Mouse (Mus musculus): Measurements from ENCODE around the gene Mrpl37.
"Not testable (repeated sequence)": the region's sequence is repeated elsewhere in the genome, so short reads cannot be mapped to it uniquely, and the experiment has no call there.

The Mrpl37 gene

DNA sequence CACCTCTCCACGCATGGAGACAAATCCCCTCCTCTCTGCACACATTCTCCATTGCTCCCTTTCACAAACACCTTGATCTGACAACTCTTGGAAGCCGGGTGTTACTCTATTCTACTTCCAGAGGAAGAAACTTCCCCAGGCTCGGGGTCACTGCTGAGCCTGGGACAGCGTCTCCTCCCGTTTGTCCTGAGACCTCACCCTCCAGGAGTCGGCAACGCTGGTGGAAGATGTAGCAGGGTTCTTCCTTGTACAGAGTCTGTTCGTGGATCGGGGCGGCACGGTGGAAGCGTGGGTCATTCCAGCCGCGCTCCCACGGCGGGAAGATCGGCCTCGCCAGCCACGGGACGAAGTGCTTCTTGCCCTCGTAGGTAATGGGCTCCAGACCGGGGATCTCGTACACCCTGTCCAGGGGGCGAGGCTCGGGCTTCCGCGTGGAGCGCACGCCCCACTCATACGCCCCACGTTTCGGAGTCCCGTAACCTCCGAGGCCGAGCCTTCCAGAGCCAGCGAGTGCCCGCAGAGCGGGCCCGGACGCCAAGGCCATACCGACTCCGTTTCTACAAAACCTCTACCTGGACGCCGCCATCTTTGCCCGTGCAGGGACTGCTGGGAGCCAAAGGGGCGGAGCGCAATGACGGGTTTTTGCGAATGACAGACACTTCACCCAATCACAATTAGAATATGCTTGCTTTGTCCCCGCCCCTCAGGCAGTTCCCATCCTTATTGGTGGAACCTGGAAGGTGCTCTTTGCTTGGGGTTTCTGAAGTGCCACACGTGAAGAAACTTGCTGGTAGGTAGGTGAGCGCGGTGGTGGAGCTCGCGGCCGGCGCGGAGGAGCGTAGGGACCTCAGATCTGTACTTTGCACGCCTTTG lies at the start of gene Mrpl37, which contains the start of gene Cyb5rl:
Mrpl37 (minus strand) TSS at position 617 of the 873 bp plus-strand sequence.
Cyb5rl (plus strand) TSS at position 737 of the 873 bp plus-strand sequence.
- peak; percentile 94 to 98 for DNase-seq

DNA sequence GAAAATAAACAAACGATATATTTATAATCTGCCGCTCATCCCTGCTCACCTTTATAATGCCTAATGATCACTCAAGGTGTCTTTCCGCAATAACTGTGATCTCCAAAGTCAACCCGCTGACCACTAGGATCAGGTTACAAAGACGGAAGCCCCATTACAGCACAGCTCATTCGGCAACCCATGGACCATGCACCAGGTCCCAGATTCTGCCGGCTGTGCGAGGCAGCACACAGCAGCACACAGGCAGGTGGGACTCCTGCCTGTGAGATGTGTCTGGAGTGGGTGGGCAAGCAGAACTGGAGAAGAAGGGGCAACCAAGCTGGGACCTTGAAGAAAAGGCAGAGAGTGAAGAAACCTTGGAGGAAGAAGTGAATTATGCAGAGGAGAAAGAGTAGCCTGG lies 47.6 kb upstream of the Mrpl37 start:
- DNase-seq: no peak

DNA sequence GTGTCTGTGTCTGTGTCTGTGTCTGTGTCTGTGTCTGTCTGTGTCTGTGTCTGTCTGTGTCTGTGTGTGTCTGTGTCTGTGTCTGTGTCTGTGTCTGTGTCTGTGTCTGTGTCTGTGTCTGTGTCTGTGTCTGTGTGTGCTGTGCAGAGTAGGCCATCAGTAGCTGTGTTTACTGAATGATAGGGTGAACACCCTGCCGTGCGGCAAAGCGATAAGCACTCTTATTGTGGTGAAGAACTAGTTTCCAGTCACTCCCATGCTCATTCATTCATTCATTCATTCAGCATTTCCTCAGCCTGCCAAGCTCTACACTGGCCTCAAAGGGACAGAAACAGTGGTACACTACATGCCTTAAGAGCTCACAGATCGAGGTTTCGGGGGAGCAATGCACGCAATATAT lies 42.5 kb upstream of the Mrpl37 start:
- DNase-seq: not testable (repeated sequence)

DNA sequence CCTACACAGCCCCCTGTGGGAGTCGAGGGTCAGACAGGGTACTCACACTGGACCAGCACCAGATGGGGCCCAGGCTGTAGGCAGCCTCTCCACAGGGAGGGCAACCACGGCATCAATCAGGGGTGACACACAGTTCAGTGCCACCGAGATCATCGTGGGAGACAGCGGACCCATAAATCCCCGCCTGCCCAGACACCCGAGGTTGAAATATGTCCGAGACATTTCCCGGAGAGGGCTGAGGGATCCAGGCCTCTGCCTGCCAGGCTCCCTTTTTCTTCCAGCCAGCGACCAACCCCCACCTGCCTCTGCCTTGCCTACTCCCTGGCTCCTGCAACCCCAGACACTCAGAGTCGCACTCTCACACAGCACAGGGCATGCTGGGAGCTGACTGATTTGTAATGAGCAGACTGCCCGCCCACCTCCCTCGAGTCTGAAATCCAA lies 41.6 kb upstream of the Mrpl37 start:
- no peak for DNase-seq

DNA sequence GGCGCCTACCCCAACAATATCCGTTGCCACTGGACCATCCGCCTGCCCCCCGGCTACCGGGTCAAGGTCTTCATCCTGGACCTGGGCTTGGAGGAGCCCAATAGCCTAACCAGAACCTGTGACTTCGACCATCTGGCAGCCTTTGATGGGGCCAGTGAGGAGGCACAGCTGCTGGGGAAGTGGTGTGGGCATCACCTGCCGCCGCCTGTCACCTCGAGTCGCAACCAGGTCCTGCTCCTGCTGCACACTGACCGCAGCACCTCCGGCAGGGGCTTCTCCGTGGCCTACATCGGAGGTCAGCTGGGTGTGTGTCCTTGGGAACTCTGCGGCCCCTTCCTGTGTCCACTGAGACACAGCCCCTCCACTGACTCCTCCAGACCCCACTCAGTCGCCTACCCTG lies 40.1 kb upstream of the Mrpl37 start:
- DNase-seq: no peak

DNA sequence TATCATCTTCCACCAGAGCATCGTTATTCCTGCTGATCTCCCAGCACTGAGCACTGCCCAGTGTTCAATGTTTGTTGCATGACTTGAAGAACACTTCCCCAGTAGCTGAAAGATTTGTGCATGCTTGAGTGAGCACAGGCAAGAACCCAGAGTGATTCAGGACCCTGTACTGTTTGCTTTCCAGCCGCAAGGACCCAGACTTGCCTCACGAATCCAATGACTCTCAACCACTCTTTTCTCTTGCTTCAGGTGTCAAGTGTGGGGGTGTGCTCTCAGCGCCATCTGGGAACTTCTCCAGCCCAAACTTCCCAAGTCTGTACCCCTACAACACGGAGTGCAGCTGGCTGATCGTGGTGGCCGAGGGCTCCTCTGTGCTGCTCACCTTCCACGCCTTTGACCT lies 35.6 kb upstream of the Mrpl37 start:
- DNase-seq: no peak

DNA sequence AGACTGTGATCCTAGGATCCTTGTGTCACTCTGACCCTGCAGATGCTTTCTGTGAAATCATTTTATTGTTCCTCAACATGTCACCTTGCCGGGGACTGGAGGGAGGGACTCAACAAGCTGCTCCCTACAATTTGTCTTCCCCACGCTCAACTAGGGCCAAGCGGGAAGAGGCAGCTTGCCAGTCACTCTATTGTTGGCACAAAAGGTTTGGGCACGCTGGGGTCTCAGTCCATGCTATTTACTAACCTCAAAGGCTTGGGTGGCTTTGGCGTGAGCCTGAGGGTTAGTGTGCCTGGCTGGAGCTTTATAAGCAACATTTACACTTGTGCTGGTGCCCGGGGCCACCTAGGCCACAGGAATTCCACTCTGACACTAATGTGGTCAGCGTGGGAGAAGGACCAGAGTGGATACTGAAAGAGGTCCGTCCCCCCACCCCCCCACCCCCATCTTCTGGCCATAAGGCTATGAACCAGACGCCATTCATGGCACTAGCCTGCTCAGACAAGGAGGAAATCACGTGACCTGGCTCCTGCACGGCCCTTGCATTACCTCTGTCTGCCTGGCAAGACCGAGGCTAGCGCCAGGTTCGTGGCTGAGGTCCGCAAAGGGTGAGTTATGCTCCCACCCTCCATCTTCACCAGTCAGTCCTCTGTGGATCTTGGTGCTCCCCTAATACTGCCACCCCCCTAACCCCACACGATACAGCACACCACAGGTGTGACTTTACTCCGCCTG lies 32.3 kb upstream of the Mrpl37 start:
- no peak for DNase-seq

DNA sequence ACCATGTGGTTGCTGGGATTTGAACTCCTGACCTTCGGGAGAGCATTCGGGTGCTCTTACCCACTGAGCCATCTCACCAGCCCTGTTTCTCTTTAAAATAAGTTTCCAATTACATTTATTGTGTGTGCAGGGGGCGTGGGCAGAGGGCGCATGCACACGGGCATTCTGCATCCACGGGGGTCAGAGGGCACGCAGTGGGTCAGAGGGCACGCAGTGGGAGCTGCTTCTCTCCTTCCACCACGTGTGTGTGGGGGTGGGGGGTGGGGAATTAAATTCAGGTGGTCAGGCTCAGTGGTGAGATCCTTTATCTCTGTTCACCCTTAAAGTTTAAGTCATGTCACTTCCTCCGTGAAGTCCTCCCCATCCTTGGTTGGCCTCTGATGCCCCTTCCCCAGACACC lies 31.7 kb upstream of the Mrpl37 start:
- DNase-seq: no peak

DNA sequence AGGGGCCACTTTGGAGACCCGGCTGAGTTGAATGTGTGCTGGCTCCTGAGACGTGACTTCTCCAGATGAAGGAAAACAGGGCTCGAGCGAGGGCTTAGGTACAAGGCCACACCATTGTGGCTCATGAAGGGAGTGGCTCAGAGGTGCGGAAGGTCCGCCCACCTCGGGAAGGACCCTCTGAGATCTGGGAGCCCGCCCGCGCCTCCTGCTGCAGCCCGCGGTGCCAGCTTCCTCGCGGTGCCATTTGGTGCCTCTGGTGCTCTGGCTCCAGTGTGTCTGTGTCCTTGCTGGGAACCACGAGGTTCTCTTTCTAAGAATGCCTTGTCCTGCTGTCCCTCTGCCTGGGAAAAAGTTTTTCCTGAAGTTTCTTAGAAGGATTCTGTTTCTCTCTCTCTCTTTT lies 31.2 kb upstream of the Mrpl37 start:
- no peak for DNase-seq

DNA sequence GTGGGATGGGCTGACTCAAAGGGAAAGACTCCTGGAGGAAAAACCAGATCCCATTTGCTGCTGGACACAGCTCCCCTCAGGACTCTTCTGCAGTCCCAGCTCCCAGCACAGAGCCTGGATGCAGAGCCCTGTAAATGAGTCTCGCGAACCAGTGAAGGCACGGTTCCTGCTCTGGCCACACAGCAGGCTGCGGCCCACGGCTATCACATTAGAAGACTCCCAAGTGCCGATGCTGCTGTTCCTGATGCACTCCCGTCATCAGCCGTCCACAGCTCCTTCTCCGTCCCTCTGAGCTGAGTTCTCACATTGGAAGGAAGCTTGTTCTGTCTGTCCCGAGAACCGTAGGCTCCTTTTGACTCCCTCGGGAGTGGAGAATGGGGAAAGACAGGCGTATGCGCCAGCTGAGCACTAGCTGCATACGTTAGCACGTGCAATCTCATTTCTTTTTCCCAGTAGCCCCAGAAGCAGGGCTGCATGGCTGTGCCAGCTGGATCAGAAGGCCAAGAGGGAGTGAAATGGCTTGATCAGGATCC lies 30.2 kb upstream of the Mrpl37 start, which contains the start of gene Cdcp2:
Cdcp2 (plus strand) TSS at position 51 of the 533 bp plus-strand sequence.
- DNase-seq: no peak

DNA sequence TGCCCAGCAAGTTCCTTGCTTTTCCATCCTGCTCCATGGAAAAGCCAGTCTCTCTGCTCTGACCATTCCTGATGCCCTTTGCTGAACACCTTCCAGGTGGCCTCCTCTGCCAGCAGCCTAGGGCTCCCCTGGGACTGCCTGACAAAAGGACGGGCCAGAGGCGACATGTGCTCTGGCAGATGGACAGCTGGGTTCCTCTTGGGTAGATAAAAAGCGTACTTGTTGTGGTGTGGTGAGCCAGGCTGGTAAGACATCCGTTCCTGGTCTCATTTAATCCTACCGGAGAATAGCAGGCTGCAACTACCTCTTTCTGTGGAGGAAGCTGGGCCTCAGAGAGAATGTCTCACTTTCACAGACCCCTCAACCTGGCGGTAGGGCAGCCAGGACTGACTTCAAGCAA lies 29.4 kb upstream of the Mrpl37 start:
- DNase-seq: peak in 1 of 2 experiments; percentile 25

DNA sequence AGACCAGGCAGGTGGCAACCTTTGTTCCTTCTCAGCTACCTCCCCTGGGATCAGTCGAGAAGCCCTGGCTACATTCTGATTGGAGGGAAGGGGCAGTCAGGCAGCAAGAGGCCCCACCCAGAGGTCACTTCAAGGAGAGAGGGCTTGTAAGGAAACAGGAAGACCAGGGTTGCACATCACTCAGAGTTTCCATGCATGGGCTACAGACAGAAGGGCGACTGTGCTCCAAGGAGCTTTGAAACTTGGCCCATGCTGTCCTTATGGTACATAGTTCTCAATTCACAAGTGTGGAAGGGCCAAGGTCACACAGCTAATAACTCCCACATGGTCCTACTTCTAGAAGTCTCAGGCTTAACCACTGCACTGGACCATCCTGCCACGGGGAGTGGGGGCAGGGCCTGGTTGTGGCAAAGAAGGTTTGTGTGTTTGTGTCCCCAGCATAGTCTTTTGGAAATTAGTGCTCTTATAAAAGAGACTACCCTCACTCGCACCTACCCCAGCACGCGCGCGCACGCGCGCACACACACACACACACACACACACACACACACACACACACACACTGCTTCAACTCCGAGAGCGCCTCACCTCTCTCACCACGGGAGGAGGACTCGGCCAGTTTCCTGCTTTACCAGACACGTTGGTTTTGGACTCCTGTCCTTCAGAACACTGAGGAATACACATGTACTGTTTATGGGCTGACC lies 28.0 kb upstream of the Mrpl37 start:
- DNase-seq: no peak

DNA sequence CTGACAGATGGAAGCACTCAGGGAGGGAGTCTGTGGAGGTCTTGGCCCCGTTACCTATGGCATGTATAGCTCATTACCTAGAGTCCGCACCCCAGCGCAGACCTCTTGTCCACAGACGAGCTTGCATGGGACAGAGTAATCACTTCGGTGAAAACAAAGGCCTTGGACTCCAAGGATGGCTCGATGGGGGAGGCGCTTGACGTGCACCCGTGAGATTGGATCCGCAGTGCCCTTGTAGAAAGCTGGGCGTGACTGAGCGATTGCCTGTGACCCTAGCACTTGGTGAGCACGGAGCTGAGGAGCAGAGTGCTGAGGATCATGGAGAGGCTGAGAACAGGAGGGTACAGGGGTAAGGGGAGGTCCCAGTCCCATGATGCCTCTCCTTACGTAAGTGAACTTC lies 25.0 kb upstream of the Mrpl37 start:
- no peak for DNase-seq

DNA sequence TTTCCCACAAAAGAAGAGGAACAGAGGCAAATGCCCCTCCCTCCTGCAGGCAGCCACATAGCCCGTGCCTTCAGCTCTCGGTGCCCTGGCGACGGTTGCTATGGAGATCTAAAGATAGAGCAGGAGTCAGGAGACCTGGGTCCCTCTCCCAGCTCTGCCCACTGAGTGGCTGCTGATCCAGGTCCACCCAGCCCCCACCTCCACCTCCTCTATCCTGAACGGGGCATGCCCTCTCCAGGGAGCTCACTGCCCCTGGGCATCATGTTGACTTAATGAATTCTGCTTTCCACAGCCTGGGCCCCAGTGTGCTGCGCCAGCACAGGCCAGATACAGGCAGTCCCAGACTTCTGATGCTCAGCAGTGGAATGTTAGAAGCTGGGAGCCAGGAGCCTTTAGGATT lies 18.2 kb upstream of the Mrpl37 start:
- no peak for DNase-seq

DNA sequence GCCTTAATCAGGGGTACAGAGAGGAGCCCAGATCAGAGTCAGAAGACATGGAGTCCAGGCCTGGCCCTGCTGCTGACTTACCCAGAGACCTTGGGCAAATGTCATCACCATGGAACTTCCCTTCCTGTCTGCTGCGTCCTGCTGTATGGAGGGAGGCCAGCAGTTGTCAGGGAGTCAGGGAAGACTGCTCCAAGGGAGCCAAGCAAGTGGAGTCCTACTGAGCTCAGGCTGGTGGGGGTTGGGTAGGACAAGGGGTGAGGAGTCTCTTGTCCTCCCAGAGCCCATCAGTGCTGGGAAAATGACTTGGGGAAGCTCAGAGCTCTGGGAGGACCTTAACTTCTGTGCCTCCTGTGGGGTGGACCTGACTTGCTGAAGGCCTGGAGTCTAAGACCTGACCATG lies 17.7 kb upstream of the Mrpl37 start:
- no peak for DNase-seq

DNA sequence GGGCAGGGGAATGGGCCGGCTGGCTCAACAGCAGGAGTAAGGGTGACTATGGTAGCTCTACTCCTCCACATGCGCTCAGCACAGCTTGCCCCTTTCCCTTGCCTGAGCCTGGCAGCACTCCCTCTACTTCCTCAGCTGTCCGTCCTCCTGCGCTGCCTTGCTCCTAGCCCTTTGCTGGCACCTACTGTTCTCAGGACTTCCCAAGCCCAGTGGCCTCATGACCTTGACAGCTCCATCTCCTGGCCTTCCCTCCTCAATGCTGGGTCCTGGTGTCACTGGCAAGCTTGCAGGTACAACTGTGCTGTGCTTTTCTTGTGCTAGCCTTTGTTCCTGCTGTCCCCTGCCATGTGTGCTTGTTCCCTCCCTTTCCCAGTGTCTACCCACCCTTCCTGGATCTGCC lies 16.5 kb upstream of the Mrpl37 start:
- DNase-seq: no peak

DNA sequence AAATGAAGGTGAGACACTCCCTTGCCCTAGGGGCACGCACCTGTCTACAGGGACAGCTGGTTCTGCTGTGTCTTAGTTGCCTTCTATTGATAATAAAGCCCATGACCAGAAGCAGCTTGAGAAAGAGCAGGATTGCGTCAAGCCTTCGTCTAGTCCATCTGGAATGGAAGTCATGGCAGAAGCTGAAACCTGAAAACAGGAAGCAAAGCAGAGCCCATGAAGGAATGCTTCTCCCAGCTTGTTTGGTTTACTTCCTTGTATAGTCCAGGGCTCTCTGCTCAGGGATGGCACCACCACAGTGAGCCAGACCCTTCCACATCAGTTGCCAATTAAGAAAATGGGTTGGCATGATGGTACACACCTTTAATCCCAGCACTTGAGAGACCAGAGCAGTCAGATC lies 15.5 kb upstream of the Mrpl37 start:
- DNase-seq: no peak

DNA sequence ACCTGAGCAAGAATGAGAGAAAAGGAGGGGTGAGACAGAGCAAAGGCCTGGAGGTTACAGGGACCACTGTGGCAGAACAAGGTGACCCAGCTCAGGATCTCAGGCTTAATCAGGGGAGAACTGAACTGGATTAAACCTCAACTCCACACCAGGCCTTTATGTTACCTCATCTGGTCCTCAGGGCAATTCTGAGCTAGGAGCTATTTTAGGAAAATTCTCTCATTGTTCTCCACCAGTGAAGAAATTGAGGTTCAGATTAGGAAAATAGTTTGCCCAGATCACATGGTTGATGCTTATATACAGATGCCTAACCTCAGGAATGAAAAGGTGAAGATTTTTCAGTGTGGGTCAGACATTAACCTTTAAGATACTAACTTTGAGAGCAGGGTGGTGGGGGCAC lies 13.0 kb upstream of the Mrpl37 start:
- DNase-seq: no peak

DNA sequence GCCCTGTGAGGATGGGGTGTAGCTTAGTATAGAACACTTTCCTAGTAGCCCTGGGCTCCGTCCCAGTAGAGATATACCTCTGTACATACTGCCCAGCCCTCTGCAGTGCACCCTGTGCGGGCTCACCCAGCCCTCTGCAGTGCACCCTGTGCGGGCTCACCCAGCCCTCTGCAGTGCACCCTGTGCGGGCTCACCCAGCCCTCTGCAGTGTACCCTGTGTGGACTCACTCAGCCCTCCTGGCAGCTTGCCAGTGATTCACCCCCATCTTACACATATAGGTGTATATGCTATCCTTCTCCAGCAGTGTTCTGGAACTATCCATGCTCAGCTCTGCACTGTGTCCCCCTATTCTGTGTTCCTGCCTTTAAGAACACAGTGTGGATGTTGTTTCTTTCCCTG lies 12.2 kb upstream of the Mrpl37 start:
- DNase-seq: no peak

DNA sequence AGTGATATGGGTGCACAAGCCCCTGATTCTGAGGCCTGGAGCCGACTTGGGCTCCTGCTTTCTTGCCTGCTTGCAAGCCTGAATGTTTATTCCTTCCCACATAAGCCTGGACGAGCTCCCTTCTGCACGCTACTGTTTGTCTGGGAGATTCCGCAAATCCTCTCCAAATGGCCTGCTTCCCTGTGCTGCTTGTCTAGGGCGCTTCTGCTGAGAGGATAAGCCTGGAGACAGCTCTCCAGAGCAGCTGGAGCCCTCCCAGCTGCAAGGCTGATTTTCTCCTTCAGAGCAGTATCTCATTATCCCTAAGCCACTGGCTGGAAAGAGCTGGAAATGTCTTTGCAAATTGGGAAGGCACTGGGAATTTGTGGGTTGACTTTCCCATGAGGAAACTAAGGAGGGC lies 8.8 kb upstream of the Mrpl37 start:
- no peak for DNase-seq

DNA sequence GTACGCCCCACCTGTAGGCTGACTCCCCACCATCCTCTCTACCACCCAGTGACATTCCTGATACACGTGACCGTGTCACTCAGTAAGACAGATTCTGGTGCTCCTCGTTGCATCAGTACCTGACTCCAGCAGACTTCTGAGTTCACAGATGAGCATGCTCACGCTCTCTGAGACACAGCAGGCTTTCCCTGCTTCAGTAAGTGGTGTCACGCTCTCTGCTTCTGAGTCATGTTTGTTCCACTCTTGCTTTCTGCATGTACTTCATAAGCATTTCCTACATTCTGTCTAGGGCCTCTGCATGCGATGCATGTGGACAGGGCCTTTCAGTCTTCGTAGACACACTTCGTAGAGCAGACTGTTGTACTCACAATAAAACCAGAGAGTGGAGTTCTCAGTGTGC lies 5.7 kb upstream of the Mrpl37 start:
- DNase-seq: no peak

DNA sequence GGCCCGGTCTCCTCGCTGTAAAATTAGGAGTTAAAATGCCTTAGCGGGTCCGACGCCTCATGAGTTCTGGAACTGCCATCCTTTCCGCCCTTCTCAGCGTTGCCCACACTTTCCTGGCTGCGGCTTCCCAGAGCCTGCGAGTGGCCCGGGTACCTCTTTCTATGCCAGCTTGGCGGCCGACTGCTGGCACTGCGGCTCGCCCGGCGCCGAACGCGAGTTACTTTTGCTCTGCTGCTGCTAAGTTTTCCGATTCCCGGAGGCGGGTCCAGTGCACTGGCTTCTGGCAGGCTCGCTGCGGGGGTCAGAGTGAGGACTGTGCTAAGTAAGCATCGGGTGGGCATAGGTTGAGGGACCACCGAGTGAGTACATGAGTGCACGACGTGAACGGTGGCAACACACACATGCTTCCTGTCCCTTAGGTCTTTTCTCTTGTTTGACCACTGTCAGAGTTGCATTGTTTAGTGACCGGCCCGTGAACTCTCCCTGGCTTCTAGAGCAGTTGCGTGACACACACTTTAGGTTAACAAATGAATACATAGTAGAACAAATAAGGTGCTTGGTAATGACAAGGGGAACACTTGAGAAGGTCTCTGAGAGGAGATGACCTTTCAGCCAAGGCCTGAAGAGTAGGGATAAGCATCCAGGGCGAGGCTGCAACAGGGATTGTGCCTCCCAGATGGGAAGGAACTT lies 628 bp upstream of the Mrpl37 start:
- DNase-seq: peak in 1 of 2 experiments; percentile 29
